Mouse (Mus musculus) testis, adult 2 months (tissue): ENCODE measurements at regions not wholly inside any gene's neighbourhood (a gene's known extent, or its start where the extent isn't known, plus 50 kb on each side); places are given as distances from the start of the nearest gene placed in this dataset.

ENCODE experiments used
- CTCF ChIP-seq: fragments of 200-500 bp; IDR thresholded peaks from 2 replicates; pipeline ENCODE4 v1.5.1; 2012; ENCODE audit warnings: low read depth, mild to moderate bottlenecking, inconsistent platforms, low read length, moderate library complexity; ENCODE audit not compliant: control insufficient read depth, insufficient read depth, insufficient replicate concordance
- POLR2A ChIP-seq: fragments of 200-500 bp; IDR thresholded peaks from 2 replicates; pipeline ENCODE4 v1.6.1; 2012; ENCODE audit warnings: low read depth, mild to moderate bottlenecking, inconsistent platforms, low read length, moderate library complexity; ENCODE audit not compliant: control insufficient read depth

DNA sequence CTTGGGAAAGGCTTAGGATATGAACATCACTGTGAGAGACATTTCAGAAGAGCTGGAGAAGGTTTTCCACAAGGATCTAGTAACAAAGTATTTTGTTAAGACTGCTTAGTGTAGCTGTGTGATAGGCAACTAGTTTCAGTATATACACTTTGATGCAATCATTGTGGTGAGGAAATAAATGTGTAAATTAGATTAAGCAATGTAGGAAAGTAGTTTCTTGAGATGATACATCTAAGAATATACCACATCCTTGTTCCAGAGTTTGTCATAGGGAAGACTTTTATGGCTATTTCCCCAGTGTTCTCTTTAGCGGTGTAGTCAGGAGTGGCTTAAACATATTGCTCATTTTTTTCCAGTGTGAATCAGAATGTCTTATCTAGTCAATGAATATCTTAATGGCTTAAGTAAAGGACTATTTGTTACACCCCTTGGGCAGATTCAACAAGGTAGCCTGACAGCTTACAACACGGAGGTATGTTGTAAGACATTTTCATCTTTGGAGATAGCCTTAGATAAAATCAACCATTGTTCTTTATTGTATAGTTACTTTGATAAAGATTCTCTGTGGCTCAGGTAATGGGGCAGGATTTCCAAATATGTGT, 78.8 kb downstream of the Gja1 start:
- TF ChIP-seq CTCF (no peak), POLR2A (no peak)
